In genomic region chr16:17761074-17761473, GRCm38 (mm10) we compare ENCODE assay signal across 8 mouse cellular contexts. TPM values are rescaled to one million over a fixed set of nuclear protein-coding genes. Genes with fewer than 3 reads are reported as not detected.
DNase-seq lines count a peak whose midpoint lies in the region; ATAC-seq and TF ChIP-seq lines count a peak whose summit lies in the region.

No protein-coding gene starts in this region.

- WGBS in kidney, adult 2 months = 39% methylated on average over 1 of the region's 1 CpGs
- whole genome bisulfite sequencing in intestine, embryonic 16.5 days = 42% methylated on average over 1 of the region's 1 CpGs
- 65% methylated on average over 1 of the region's 1 CpGs for WGBS in neural tube, embryonic 13.5 days
- 72% methylated on average over 1 of the region's 1 CpGs for WGBS in thymus, adult 2 months

- H3K27me3 ChIP-seq in kidney, adult 2 months (replicated peaks; ENCODE audit: control insufficient read depth, insufficient read depth, low read length) = no peaks in the 10 kb centered on the region
- H3K27me3 ChIP-seq in intestine, embryonic 16.5 days (replicated peaks; ENCODE audit: control insufficient read depth, insufficient read depth, low read length) = no peaks in the 10 kb centered on the region
- peaks cover 6% of the 10 kb centered on the region; the same call in 1 of the 2 replicates for H3K27me3 ChIP-seq in neural tube, embryonic 13.5 days
- no peaks in the 10 kb centered on the region for H3K27me3 ChIP-seq in thymus, adult 2 months (ENCODE audit: control insufficient read depth, insufficient read depth, low read length)

- TF ChIP-seq CTCF in kidney, adult 2 months (conservative IDR thresholded peaks at IDR 0.05; ENCODE audit: insufficient read depth, insufficient read length, low read depth, low read length) = no peak
- TF ChIP-seq CTCF in thymus, adult 2 months (IDR thresholded peaks at IDR 0.05; ENCODE audit: borderline replicate concordance, control insufficient read depth, extremely low read depth, insufficient read depth, low read length, poor library complexity) = no peak

- H3K36me3 ChIP-seq in kidney, adult 2 months (ENCODE audit: control insufficient read depth, insufficient read depth, low read length) = no peaks in the 10 kb centered on the region
- H3K36me3 ChIP-seq in intestine, embryonic 16.5 days (ENCODE audit: control insufficient read depth, insufficient read depth, low read length) = no peaks in the 10 kb centered on the region
- peaks cover 15% of the 10 kb centered on the region for H3K36me3 ChIP-seq in neural tube, embryonic 13.5 days
- no peaks in the 10 kb centered on the region for H3K36me3 ChIP-seq in thymus, adult 2 months (ENCODE audit: control insufficient read depth, insufficient read depth, low read length)

- H3K9ac ChIP-seq in intestine, embryonic 16.5 days (ENCODE audit: low read depth, low read length) = no peak overlapping the region
- H3K9ac ChIP-seq in neural tube, embryonic 13.5 days = no peak overlapping the region

- no peak overlapping the region for H3K4me3 ChIP-seq in kidney, adult 2 months (ENCODE audit: insufficient read depth, low read depth, low read length)
- no peak overlapping the region for H3K4me3 ChIP-seq in intestine, embryonic 16.5 days (ENCODE audit: low read length)
- no peak overlapping the region for H3K4me3 ChIP-seq in neural tube, embryonic 13.5 days
- no peak overlapping the region for H3K4me3 ChIP-seq in thymus, adult 2 months (ENCODE audit: control insufficient read depth, insufficient read depth, low read length)

- TF ChIP-seq POLR2A in kidney, adult 2 months (IDR thresholded peaks at IDR 0.05; ENCODE audit: low read depth, low read length) = no peak
- no peak for TF ChIP-seq POLR2A in thymus, adult 2 months (IDR thresholded peaks at IDR 0.05; ENCODE audit: control insufficient read depth, extremely low read depth, insufficient read depth, low read length, poor library complexity)

- ATAC-seq in intestine, embryonic 16.5 days = no peak
- ATAC-seq in neural tube, embryonic 13.5 days (ENCODE audit: low read depth) = no peak

- H3K4me2 ChIP-seq in intestine, embryonic 16.5 days (ENCODE audit: low read depth, low read length) = peak overlapping the region; percentile 94; the same call in 1 of the 2 replicates
- peak overlapping the region; percentile 72 for H3K4me2 ChIP-seq in neural tube, embryonic 13.5 days

- no peaks in the 10 kb centered on the region for H3K9me3 ChIP-seq in intestine, embryonic 16.5 days (ENCODE audit: control insufficient read depth, low read length)
- no peaks in the 10 kb centered on the region for H3K9me3 ChIP-seq in neural tube, embryonic 13.5 days

- no peak overlapping the region for H3K27ac ChIP-seq in kidney, adult 2 months (ENCODE audit: insufficient read depth, low read depth, low read length)
- H3K27ac ChIP-seq in intestine, embryonic 16.5 days (ENCODE audit: low read length) = no peak overlapping the region
- no peak overlapping the region for H3K27ac ChIP-seq in neural tube, embryonic 13.5 days (replicated peaks)
- no peak overlapping the region for H3K27ac ChIP-seq in thymus, adult 2 months (ENCODE audit: control insufficient read depth, insufficient read depth, low read length)

- H3K4me1 ChIP-seq in kidney, adult 2 months (ENCODE audit: control insufficient read depth, insufficient read depth, low read length) = peaks cover 8% of the 10 kb centered on the region; the same call in 1 of the 2 replicates
- peaks cover 26% of the 10 kb centered on the region for H3K4me1 ChIP-seq in intestine, embryonic 16.5 days (ENCODE audit: control insufficient read depth, insufficient read depth, low read length)
- H3K4me1 ChIP-seq in neural tube, embryonic 13.5 days (replicated peaks) = peaks cover 56% of the 10 kb centered on the region
- H3K4me1 ChIP-seq in thymus, adult 2 months (replicated peaks; ENCODE audit: control insufficient read depth, insufficient read depth, low read length) = peaks cover 9% of the 10 kb centered on the region

- peak; percentile 38 for DNase-seq in kidney, postnatal 14 days
- no peak for DNase-seq in kidney, adult 2 months
- peak; percentile 22 for DNase-seq in embryo, embryonic 11.5 days (ENCODE audit: low read depth, low spot score)
- DNase-seq in thymus, adult 2 months = no peak
- no peak for DNase-seq in thymus, postnatal 25 days
- DNase-seq in frontal cortex, adult 2 months (ENCODE audit: extremely low spot score in 1 of 2, low spot score in 1 of 2) = no peak

RNA-seq across cellular contexts. Expression of gene Klhl22, which starts 1.7 kb away (rescaled TPM):
- 50.9 and 69.4 TPM in 2 replicates for polyA plus RNA-seq in kidney, adult 2 months (2012; rRNA removed)
- 56.5 and 59.2 TPM in 2 replicates for polyA plus RNA-seq in intestine, embryonic 16.5 days (2015; fragmentation: Nextera tagmentation; extraction: Ambion mirVana)
- polyA plus RNA-seq in neural tube, embryonic 13.5 days (2015; fragmentation: Nextera tagmentation; extraction: Ambion mirVana) = 76.2 and 77.1 TPM in 2 replicates
- polyA plus RNA-seq in thymus, adult 2 months (2012; rRNA removed) = 72.7 and 75.1 TPM in 2 replicates
- 88.5 and 106 TPM in 2 replicates for polyA plus RNA-seq in frontal cortex, adult 2 months (2012; rRNA removed)

RNA-seq across cellular contexts. Expression of gene Med15, which starts 28.4 kb away (rescaled TPM):
- 48.6 and 54.3 TPM in 2 replicates for polyA plus RNA-seq in kidney, adult 2 months (2012; rRNA removed)
- polyA plus RNA-seq in intestine, embryonic 16.5 days (2015; fragmentation: Nextera tagmentation; extraction: Ambion mirVana) = 43.9 and 47.9 TPM in 2 replicates
- 46.6 and 56.0 TPM in 2 replicates for polyA plus RNA-seq in neural tube, embryonic 13.5 days (2015; fragmentation: Nextera tagmentation; extraction: Ambion mirVana)
- 286 and 308 TPM in 2 replicates for polyA plus RNA-seq in thymus, adult 2 months (2012; rRNA removed)
- polyA plus RNA-seq in frontal cortex, adult 2 months (2012; rRNA removed) = 74.4 and 77.8 TPM in 2 replicates

RNA-seq across cellular contexts. Expression of gene Scarf2, which starts 36.0 kb away (rescaled TPM):
- polyA plus RNA-seq in kidney, adult 2 months (2012; rRNA removed) = 26.8 and 38.2 TPM in 2 replicates
- 4.4 and 5.7 TPM in 2 replicates for polyA plus RNA-seq in intestine, embryonic 16.5 days (2015; fragmentation: Nextera tagmentation; extraction: Ambion mirVana)
- polyA plus RNA-seq in neural tube, embryonic 13.5 days (2015; fragmentation: Nextera tagmentation; extraction: Ambion mirVana) = 3.4 and 3.7 TPM in 2 replicates
- polyA plus RNA-seq in thymus, adult 2 months (2012; rRNA removed) = 41.0 and 41.2 TPM in 2 replicates
- 4.7 and 4.8 TPM in 2 replicates for polyA plus RNA-seq in frontal cortex, adult 2 months (2012; rRNA removed)

Comparison
In these comparisons a context has a peak if more than half of its experiments do, and no peak if none do; other contexts are left out.
1. DNase-seq: peak in kidney, postnatal 14 days (single experiment) and embryo, embryonic 11.5 days (single experiment); none in kidney, adult 2 months (single experiment), thymus, adult 2 months (single experiment), thymus, postnatal 25 days (single experiment) and frontal cortex, adult 2 months (0 of 2).